Mouse (Mus musculus) forebrain, embryonic 12.5 days (tissue): Measurements from ENCODE around the gene Nectin1. TPM values are rescaled to one million over a fixed set of nuclear protein-coding genes. Genes with fewer than 3 reads are reported as not detected.

Experiments
- ATAC-seq: fragments of 200-750 bp; cut with Nextera tagmentation; 2 replicates; pipeline ENCODE4 v1.8.0; 2017; ENCODE audit warnings: moderate TSS enrichment; ENCODE audit not compliant: low FRiP score
- H3K27ac ChIP-seq: fragments of 300-500 bp; sonication (generic); 2 replicates; pipeline ENCODE4 v1.5.1; 2016; ENCODE audit warnings: mild to moderate bottlenecking
- H3K27me3 ChIP-seq: fragments of 300-500 bp; sonication (generic); 2 replicates; pipeline ENCODE4 v1.6.1; 2016; ENCODE audit warnings: mild to moderate bottlenecking
- H3K36me3 ChIP-seq: fragments of 300-500 bp; sonication (generic); replicated peaks from 2 replicates; pipeline ENCODE4 v1.6.1; 2016; ENCODE audit warnings: mild to moderate bottlenecking
- H3K4me1 ChIP-seq: fragments of 300-500 bp; sonication (generic); 2 replicates; pipeline ENCODE4 v1.6.1; 2016
- H3K4me2 ChIP-seq: fragments of 300-500 bp; sonication (generic); 2 replicates; pipeline ENCODE4 v1.6.1; 2016; ENCODE audit warnings: mild to moderate bottlenecking, moderate library complexity
- H3K4me3 ChIP-seq: fragments of 300-500 bp; sonication (generic); replicated peaks from 2 replicates; pipeline ENCODE4 v1.5.1; 2016; ENCODE audit warnings: mild to moderate bottlenecking
- H3K9ac ChIP-seq: fragments of 300-500 bp; sonication (generic); 2 replicates; pipeline ENCODE4 v1.6.1; 2016; ENCODE audit warnings: mild to moderate bottlenecking
- H3K9me3 ChIP-seq: fragments of 300-500 bp; sonication (generic); 2 replicates; pipeline ENCODE4 v1.6.1; 2016
- WGBS: fragments of 180-500 bp; shearing (Covaris S2); methylation state at CpG from one replicate; pipeline ENCODE4 v1.1.7; 2016; 5-methylcytosine and 5-hydroxymethylcytosine counted together
- polyA plus RNA-seq: library from polyadenylated mRNA; unstranded; fragments of >200 nt; fragmentation: Nextera tagmentation; extraction: Ambion mirVana; gene quantifications from 2 replicates; pipeline ENCODE4 v1.2.1, GENCODE M21; 2016

Gene Nectin1
- polyA plus RNA-seq, 1 experiment from 2014 or later: 11.4 TPM

GRCm38 (mm10) chr9:43793411-43793810 lies 49.6 kb downstream of the Nectin1 start:
- H3K4me2 ChIP-seq: no peak overlapping the region
- no peak for ATAC-seq
- no peak overlapping the region for H3K4me3 ChIP-seq
- H3K9me3 ChIP-seq: no peaks in the 10 kb centered on the region
- H3K27ac ChIP-seq: no peak overlapping the region
- H3K4me1 ChIP-seq: peaks cover 11% of the 10 kb centered on the region
- no peak overlapping the region for H3K9ac ChIP-seq
- H3K27me3 ChIP-seq: no peaks in the 10 kb centered on the region
- peaks cover 72% of the 10 kb centered on the region for H3K36me3 ChIP-seq
- 71% methylated on average over 3 of the region's 3 CpGs for WGBS

DNA sequence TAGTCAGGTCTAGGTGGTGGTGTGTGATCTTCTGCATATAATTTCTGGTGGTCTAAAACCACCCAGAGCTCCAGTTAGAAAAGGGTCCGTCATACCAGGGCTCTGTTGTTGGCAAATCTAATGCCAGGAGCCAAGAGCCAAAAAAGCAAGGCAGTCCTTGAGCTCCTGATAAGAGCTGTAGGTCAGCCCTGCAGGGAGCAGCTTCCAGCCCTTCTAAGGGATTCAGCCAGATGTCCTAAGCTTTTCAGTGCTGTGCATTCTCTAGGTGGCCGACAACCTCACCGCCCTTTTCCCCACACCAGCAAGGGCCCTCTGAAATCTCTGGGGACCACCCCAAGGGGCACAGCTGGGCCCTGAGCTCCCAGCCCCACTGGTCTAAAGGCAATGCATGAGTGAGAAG lies 52.2 kb downstream of the Nectin1 start:
- H3K9me3 ChIP-seq: no peaks in the 10 kb centered on the region
- no peak for ATAC-seq
- peaks cover 8% of the 10 kb centered on the region; the same call in 1 of the 2 replicates for H3K4me1 ChIP-seq
- no peaks in the 10 kb centered on the region for H3K27me3 ChIP-seq
- peaks cover 90% of the 10 kb centered on the region for H3K36me3 ChIP-seq
- H3K27ac ChIP-seq: no peak overlapping the region
- H3K9ac ChIP-seq: no peak overlapping the region
- 93% methylated on average over 3 of the region's 3 CpGs for WGBS
- no peak overlapping the region for H3K4me3 ChIP-seq
- H3K4me2 ChIP-seq: no peak overlapping the region

DNA sequence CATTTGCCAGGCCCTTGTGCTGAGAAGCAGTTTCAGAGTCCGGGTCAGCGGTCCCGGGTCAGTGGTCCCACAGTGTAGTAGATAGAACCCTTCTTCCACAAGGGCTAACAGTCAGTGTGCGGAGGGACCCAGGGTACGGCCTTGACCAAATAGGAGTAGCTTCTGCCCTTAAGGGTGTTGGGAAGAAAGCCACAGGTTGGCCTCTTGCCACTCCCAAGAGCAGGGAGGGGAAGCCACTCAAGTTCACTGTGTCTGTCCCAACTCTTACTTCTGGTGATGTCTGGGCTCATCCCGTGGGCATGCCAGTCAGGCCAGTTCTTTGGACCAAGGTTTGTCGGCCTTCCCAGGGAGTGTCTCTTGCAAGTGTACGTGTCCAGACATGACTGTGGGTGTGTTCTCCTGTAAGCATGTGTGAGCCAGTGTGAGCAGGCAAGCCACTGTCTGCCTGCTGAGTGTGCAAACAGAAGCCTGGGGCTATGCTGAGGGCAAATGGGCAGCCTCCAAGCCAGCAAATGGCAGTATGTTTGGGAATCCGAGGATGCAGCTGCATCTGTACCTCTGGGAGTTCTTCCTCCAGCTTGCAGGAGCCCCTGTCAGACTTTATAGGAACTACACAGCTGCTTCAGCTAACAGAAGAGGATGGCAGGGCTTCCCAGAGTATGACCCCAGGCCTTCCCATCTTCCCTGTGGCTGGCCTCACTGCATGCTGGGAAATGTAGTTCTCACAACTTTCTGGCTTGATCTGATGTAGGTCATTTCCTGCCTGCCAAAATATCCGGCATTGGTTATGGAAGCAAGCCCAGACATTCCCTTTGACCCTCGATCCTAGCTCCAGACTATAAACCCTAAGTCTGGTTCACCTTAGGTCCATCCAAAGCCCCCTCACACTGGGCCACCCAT lies 53.3 kb downstream of the Nectin1 start:
- H3K4me3 ChIP-seq: no peak overlapping the region
- H3K9me3 ChIP-seq: no peaks in the 10 kb centered on the region
- no peak overlapping the region for H3K9ac ChIP-seq
- no peak overlapping the region for H3K4me2 ChIP-seq
- ATAC-seq: no peak
- peak overlapping the region; percentile 31; the same call in 1 of the 2 replicates for H3K27ac ChIP-seq
- no peaks in the 10 kb centered on the region for H3K27me3 ChIP-seq
- peaks cover 8% of the 10 kb centered on the region; the same call in 1 of the 2 replicates for H3K4me1 ChIP-seq
- 89% methylated on average over 11 of the region's 11 CpGs for WGBS
- H3K36me3 ChIP-seq: peaks cover 81% of the 10 kb centered on the region

- no peak overlapping the region for H3K4me3 ChIP-seq
- no peak overlapping the region for H3K4me2 ChIP-seq
- H3K36me3 ChIP-seq: peaks cover 75% of the 10 kb centered on the region
- no peak overlapping the region for H3K27ac ChIP-seq
- WGBS: 87% methylated on average over 7 of the region's 7 CpGs
- H3K9ac ChIP-seq: no peak overlapping the region
- H3K4me1 ChIP-seq: peaks cover 8% of the 10 kb centered on the region; the same call in 1 of the 2 replicates
- ATAC-seq: no peak
- H3K9me3 ChIP-seq: no peaks in the 10 kb centered on the region
- no peaks in the 10 kb centered on the region for H3K27me3 ChIP-seq
Measured at GRCm38 (mm10) chr9:43797746-43798145, 54.0 kb downstream of the Nectin1 start.

DNA sequence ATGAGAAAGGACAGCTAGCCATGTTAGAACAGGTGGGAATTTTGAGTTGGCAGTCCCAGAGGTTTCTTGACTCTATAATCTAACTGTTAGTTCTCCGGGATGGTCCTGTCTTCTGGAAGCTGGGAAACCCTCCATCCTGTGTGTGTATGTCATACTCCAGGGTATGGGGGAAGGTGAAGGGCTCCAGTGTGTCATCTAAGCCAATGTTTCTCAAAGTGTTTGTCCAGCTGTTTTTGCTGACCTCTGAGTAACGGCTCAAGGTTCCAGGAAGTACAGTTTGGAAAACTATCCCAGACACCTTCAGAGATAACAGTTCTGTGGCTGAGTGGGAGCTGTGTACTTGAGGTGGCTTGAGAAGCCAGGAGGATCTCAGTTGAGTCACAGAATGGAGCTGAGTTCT lies 56.7 kb downstream of the Nectin1 start:
- no peaks in the 10 kb centered on the region for H3K9me3 ChIP-seq
- no peak overlapping the region for H3K4me3 ChIP-seq
- H3K27ac ChIP-seq: 0 out of 2 replicates have a peak overlapping the region, but pooled peaks have one; percentile 13
- H3K27me3 ChIP-seq: no peaks in the 10 kb centered on the region
- ATAC-seq: no peak
- H3K9ac ChIP-seq: no peak overlapping the region
- H3K4me1 ChIP-seq: peaks cover 8% of the 10 kb centered on the region; the same call in 1 of the 2 replicates
- WGBS: 84% methylated on average over 2 of the region's 2 CpGs
- H3K36me3 ChIP-seq: peaks cover 63% of the 10 kb centered on the region
- no peak overlapping the region for H3K4me2 ChIP-seq

- 40% methylated on average over 5 of the region's 5 CpGs for WGBS
- no peaks in the 10 kb centered on the region for H3K9me3 ChIP-seq
- no peak overlapping the region for H3K4me2 ChIP-seq
- H3K4me1 ChIP-seq: peaks cover 8% of the 10 kb centered on the region; the same call in 1 of the 2 replicates
- no peak overlapping the region for H3K27ac ChIP-seq
- peaks cover 60% of the 10 kb centered on the region for H3K36me3 ChIP-seq
- ATAC-seq: peak; percentile 65; the same call in 1 of the 2 replicates
- 0 out of 2 replicates have a peak, but pooled peaks cover 4% of the 10 kb centered on the region for H3K27me3 ChIP-seq
- H3K4me3 ChIP-seq: no peak overlapping the region
- H3K9ac ChIP-seq: no peak overlapping the region
Measured at GRCm38 (mm10) chr9:43801911-43802310, 58.1 kb downstream of the Nectin1 start.

- Histone ChIP-seq H3K4me1 (peaks cover 17% of the 10 kb centered on the region), H3K4me2 (no peak overlapping the region), H3K27ac (peak overlapping the region; percentile 50; the same call in 1 of the 2 replicates), H3K36me3 (peaks cover 25% of the 10 kb centered on the region), H3K9me3 (no peaks in the 10 kb centered on the region), H3K27me3 (peaks cover 12% of the 10 kb centered on the region; the same call in 1 of the 2 replicates), H3K9ac (no peak overlapping the region), H3K4me3 (no peak overlapping the region)
- no peak for ATAC-seq
- 16% methylated on average over 6 of the region's 6 CpGs for WGBS
Measured at GRCm38 (mm10) chr9:43807565-43807964, 63.8 kb downstream of the Nectin1 start.

DNA sequence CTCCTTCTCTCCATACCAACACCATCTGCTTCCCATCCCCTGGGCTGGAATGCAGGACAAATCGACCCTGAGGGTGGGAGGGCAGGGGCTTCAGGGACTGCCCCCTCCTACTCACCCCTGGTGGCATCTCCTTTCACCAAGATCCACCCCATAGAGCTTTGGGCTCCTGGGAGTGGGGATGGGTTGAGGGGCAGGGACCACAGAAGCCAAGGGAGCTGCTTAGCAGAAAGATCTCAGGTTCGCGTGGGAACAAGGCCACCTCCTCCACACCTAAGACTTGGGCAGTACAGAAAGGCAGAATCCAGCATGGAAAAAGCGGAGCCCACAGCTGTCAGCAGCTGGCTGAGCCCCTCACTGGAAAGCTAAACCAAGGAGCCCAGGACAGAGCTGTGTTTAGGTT lies 64.3 kb downstream of the Nectin1 start:
- 0 out of 2 replicates have a peak overlapping the region, but pooled peaks have one; percentile 3 for H3K4me2 ChIP-seq
- no peak for ATAC-seq
- no peaks in the 10 kb centered on the region for H3K9me3 ChIP-seq
- peaks cover 22% of the 10 kb centered on the region for H3K36me3 ChIP-seq
- H3K27ac ChIP-seq: peak overlapping the region; percentile 50; the same call in 1 of the 2 replicates
- peaks cover 17% of the 10 kb centered on the region for H3K4me1 ChIP-seq
- H3K4me3 ChIP-seq: no peak overlapping the region
- WGBS: 4% methylated on average over 3 of the region's 4 CpGs
- no peak overlapping the region for H3K9ac ChIP-seq
- peaks cover 12% of the 10 kb centered on the region; the same call in 1 of the 2 replicates for H3K27me3 ChIP-seq

- WGBS: 12% methylated on average over 7 of the region's 7 CpGs
- H3K27me3 ChIP-seq: peaks cover 12% of the 10 kb centered on the region; the same call in 1 of the 2 replicates
- peaks cover 18% of the 10 kb centered on the region for H3K36me3 ChIP-seq
- no peak overlapping the region for H3K4me2 ChIP-seq
- H3K4me1 ChIP-seq: peaks cover 17% of the 10 kb centered on the region
- no peak overlapping the region for H3K27ac ChIP-seq
- no peak for ATAC-seq
- H3K9me3 ChIP-seq: no peaks in the 10 kb centered on the region
- no peak overlapping the region for H3K9ac ChIP-seq
- no peak overlapping the region for H3K4me3 ChIP-seq
Measured at GRCm38 (mm10) chr9:43808546-43808945, 64.8 kb downstream of the Nectin1 start.

DNA sequence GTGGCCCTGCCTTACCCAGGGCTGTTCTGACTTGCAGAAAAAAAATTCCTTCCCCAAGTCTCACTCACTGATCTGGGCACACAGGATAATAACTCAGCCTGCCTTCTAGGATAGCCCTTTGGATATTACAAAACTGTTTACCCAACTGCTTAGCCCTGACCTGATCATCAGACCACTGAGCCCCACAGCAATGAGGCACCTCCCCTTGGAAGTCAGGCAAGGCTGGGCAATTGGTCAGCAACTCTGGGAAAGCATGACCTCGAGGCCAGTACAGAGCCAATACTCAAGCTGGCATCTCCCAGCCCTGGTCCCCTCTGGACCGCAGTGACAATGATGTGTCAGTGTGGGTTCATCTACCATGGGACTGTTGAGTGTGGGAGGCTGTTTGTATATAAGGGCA lies 69.4 kb downstream of the Nectin1 start:
- no peaks in the 10 kb centered on the region for H3K36me3 ChIP-seq
- no peak for ATAC-seq
- no peak overlapping the region for H3K27ac ChIP-seq
- WGBS: 80% methylated on average over 2 of the region's 2 CpGs
- H3K9me3 ChIP-seq: no peaks in the 10 kb centered on the region
- H3K4me3 ChIP-seq: no peak overlapping the region
- no peak overlapping the region for H3K9ac ChIP-seq
- no peaks in the 10 kb centered on the region for H3K27me3 ChIP-seq
- H3K4me1 ChIP-seq: peaks cover 6% of the 10 kb centered on the region
- no peak overlapping the region for H3K4me2 ChIP-seq

DNA sequence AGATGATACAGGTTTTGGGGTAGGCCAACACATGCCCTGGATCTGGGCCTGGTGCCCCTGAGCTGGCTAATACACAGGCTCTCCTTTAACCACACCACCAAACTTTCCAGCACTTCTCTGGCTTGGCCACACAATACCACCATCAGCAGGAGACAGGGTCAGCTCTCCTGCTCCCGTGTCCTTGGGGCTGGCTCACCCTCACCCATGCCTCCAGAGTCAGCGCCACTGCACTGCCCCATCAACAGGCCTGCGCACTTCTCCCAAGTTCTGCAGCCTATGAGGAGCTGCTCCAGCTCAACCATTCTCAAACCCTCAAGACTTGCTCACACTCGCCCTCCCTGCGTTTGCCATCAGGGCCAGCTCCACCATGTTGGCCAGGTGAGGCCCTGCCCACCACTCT lies 78.4 kb downstream of the Nectin1 start:
- Histone ChIP-seq H3K27ac (no peak overlapping the region), H3K4me3 (no peak overlapping the region), H3K9me3 (no peaks in the 10 kb centered on the region), H3K36me3 (no peaks in the 10 kb centered on the region), H3K27me3 (no peaks in the 10 kb centered on the region), H3K4me2 (no peak overlapping the region), H3K4me1 (peaks cover 15% of the 10 kb centered on the region), H3K9ac (no peak overlapping the region)
- 90% methylated on average over 5 of the region's 5 CpGs for WGBS
- ATAC-seq: no peak

- H3K4me1 ChIP-seq: peaks cover 15% of the 10 kb centered on the region
- no peak overlapping the region for H3K4me3 ChIP-seq
- H3K36me3 ChIP-seq: no peaks in the 10 kb centered on the region
- no peak overlapping the region for H3K27ac ChIP-seq
- WGBS: 81% methylated on average over 5 of the region's 5 CpGs
- no peak for ATAC-seq
- no peaks in the 10 kb centered on the region; the same call in 1 of the 2 replicates for H3K27me3 ChIP-seq
- H3K9ac ChIP-seq: no peak overlapping the region
- H3K4me2 ChIP-seq: no peak overlapping the region
- no peaks in the 10 kb centered on the region for H3K9me3 ChIP-seq
Measured at GRCm38 (mm10) chr9:43825178-43825577, 81.4 kb downstream of the Nectin1 start.
